In the genomic region with DNA sequence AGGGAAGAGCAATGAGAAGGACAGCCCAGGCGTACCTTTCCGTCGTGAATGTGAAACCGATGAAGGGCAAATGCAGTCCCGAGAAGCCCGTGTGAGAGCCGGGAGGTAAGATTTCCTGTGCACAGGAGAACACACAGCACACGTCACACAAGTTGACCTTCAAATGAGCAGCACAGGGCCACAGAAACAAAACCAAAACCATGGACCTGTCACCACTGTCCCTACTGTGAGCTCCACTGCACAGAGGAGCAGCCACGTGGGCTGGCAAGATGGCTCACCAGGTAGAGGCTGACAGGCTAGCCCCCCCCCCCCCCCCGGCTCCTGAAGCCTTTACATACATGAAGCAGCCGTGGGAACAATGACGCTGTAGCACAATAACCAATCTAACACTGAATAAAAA, we compare ENCODE assay signal across 17 mouse cellular contexts. TPM values are rescaled to one million over a fixed set of nuclear protein-coding genes. Genes with fewer than 3 reads are reported as not detected.
"Had no signal": no experiment of that assay in that cellular context is flagged by ENCODE, and none has a peak within 500 bp of the region (broad histone marks: within the 10 kb centered on the region; RNA-seq: fewer than 3 reads in every experiment).

No protein-coding gene starts in this region.

- H3K9ac ChIP-seq: neural tube, embryonic 13.5 days; neural tube, embryonic 15.5 days; stomach, embryonic 15.5 days had no signal

- H3K4me2 ChIP-seq: neural tube, embryonic 13.5 days; neural tube, embryonic 15.5 days; stomach, embryonic 15.5 days had no signal

- DNase-seq: retina, postnatal 1 day; right cerebral cortex, adult 18-20 months; right cerebral cortex, postnatal 14 days; right cerebral cortex, postnatal 25 days; right cerebral cortex, postnatal 4 days; spleen, adult 18-20 months; thymus, adult 18-20 months; thymus, adult 2 months; thymus, postnatal 14 days; thymus, postnatal 25 days; thymus, postnatal 36 days; thymus, postnatal 4 days had no signal

- H3K9me3 ChIP-seq: neural tube, embryonic 13.5 days; neural tube, embryonic 15.5 days; stomach, embryonic 15.5 days had no signal

- H3K27ac ChIP-seq: neural tube, embryonic 13.5 days; neural tube, embryonic 15.5 days; stomach, embryonic 15.5 days; stomach, postnatal 0 days had no signal

- H3K4me1 ChIP-seq: neural tube, embryonic 13.5 days; neural tube, embryonic 15.5 days; stomach, embryonic 15.5 days had no signal

- H3K4me3 ChIP-seq: neural tube, embryonic 13.5 days; neural tube, embryonic 15.5 days; stomach, embryonic 15.5 days had no signal

- H3K27me3 ChIP-seq: neural tube, embryonic 13.5 days; neural tube, embryonic 15.5 days; stomach, embryonic 15.5 days had no signal

RNA-seq across cellular contexts. Expression of a gene that starts 54.1 kb away (rescaled TPM):
- polyA plus RNA-seq: stomach, embryonic 14.5 days had no signal
